Mouse (Mus musculus) skeletal muscle tissue, adult 2 months (tissue): ENCODE measurements at regions not wholly inside any gene's neighbourhood (a gene's known extent, or its start where the extent isn't known, plus 50 kb on each side); places are given as distances from the start of the nearest gene placed in this dataset.
"Not testable (repeated sequence)": the region's sequence is repeated elsewhere in the genome, so short reads cannot be mapped to it uniquely, and the experiment has no call there.

Experiments
- DNase-seq: peaks from one replicate; pipeline ENCODE4 v3.0.0-alpha.2; 2012; ENCODE audit warnings: low read depth, low spot score

- no peak for DNase-seq
These were observed 469.7 kb downstream of the Lmo7 start for GRCm38 (mm10) chr14:102199430-102199829.

DNA sequence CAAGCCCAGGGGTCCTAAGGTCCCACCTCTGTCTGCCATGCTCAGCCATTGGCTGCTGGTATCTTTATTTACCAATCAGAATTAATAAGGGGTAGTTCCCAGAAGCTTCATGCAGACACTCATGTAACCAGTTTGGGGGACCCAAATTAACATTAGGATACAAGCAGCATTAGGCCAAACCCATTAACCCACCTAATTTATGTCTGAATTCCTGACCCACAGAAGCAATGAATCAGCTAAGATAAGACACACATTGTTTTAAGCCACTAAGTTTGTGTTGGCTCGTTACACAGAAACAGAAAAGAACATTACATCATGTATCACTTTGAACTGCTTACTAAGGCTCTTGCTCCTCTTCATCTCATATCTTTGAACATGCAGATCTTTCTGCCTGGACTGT lies 461.0 kb downstream of the Lmo7 start:
- DNase-seq: no peak

GRCm38 (mm10) chr14:102181269-102181668 lies 451.5 kb downstream of the Lmo7 start:
- no peak for DNase-seq

- DNase-seq: no peak
These were observed 442.0 kb downstream of the Lmo7 start for GRCm38 (mm10) chr14:102171775-102172174.

- no peak for DNase-seq
These were observed 431.8 kb downstream of the Lmo7 start for GRCm38 (mm10) chr14:102161291-102162284.

- not testable (repeated sequence) for DNase-seq
These were observed 420.7 kb downstream of the Lmo7 start for GRCm38 (mm10) chr14:102150410-102150809.

DNA sequence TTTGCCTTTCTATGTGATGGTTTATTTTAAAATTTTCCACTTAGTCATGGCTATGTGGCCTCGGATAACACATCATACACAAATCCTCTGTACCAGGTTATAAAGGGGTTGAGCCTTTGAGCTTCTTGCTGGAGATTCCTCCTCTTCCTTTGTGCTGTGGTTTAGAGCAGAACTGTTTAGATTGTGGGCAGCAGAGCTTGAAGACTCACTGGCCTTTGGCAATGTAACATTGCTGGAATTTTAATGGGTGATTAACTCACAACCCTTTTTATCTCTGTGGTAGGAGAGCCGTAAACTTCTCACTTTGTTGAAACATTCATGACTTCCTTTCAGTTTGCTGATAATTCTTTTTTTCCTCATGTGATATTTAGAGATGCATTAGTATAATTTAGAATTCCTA lies 413.0 kb downstream of the Lmo7 start:
- DNase-seq: no peak

- no peak for DNase-seq
These were observed 409.2 kb downstream of the Lmo7 start for GRCm38 (mm10) chr14:102138936-102139335.

DNA sequence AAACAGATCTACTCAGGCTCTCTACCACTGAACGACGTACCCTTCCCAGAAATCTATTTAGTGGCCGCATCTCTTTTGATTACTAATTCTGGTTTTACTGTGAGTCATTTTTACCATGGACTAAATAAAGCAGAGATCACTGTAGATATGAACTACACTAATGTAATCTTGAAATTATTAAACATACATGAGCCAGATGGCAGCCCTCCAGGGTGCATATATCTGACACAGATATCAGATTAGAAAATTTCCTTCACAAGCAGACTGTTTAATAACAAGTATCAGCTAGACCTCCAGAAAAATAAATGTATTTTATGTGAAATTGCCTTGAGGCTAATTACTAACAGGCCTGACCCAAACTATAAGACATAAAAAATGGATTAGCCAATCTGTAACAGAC lies 388.4 kb downstream of the Lmo7 start:
- DNase-seq: no peak

GRCm38 (mm10) chr14:102106165-102106564 lies 376.4 kb downstream of the Lmo7 start:
- no peak for DNase-seq

DNA sequence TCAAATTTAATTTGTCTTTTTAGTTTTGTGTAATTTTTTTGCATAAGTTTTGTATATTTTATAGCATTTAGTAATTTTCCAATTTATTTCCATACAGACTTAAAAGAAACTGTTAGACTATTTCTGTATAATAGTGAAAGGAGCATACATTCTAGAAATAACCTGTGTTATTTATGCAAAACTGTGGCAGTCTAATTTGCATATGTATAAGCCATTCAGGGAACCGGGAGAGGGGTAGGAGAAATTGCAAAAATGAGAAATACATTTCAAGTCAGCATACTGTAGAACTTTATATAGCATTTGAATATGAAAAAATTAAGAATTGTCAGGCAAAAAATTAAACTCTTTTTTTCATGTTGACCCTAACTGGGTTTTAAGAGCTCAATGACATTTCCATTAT lies 364.3 kb downstream of the Lmo7 start:
- no peak for DNase-seq

- DNase-seq: no peak
These were observed 362.8 kb downstream of the Lmo7 start for GRCm38 (mm10) chr14:102092557-102092956.

DNA sequence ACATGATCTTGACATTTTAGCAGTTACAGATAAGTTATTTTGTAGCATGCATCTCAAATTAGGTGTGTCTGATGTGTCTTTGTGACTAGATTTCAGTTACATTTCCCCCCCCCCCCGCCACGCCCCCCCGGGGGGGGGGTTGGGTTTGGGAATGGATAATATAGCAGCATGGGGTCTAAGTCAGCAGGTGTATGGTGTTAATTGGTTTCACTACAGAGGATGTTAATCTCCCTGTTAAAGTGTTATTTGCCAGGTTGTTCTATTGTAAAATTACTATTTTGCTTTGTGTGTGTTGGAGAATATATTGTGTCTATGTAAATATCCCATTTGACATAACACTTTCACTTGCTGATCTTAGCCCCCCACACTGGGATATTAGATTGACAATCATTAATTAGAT lies 319.2 kb downstream of the Lmo7 start:
- DNase-seq: no peak

GRCm38 (mm10) chr14:102048485-102048884 lies 318.7 kb downstream of the Lmo7 start:
- no peak for DNase-seq

GRCm38 (mm10) chr14:102038145-102038544 lies 308.4 kb downstream of the Lmo7 start:
- no peak for DNase-seq

GRCm38 (mm10) chr14:102037487-102037886 lies 307.7 kb downstream of the Lmo7 start:
- no peak for DNase-seq

DNA sequence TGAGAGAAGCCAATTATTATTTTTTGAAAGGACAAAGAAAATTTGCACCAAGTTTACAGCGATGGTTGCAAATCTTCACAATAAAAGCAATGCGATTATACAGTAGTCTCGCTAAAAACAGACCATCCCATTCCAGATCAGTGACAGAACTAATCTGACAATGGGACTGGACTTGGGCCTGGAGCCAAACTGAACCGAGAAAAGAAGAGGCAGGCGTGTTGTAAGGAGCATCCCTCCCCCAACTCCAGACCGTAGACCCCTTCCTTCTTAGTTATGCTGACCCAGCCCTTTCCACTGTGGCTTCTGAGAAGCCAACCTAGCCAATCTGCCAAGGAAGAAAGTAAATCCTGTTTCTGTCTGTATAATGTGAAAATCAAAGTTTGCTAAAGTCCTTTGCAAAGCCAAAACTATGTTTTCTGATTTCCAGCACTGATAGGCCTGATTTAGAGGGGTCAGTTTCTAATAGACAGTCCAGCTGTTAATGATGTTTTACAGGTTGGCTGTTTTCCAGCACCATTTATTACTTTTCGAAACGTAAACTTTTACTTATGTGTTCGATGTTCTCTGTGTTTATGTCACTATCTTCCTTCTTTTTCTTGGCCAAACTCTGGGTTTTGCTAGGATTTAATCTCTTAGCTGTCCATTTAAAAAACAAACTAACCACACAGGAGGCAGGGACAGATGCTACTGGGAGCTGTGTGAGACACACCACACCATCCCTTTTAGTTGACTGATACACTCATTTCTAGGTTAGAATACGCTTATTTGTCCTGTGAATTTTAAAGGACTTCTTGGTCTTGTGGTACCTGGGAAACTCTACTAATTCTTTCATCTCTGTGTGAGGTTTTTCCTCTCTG lies 301.5 kb downstream of the Lmo7 start:
- DNase-seq: no peak

GRCm38 (mm10) chr14:102024646-102025045 lies 294.9 kb downstream of the Lmo7 start:
- no peak for DNase-seq

- peak; percentile 30 for DNase-seq
These were observed 290.4 kb downstream of the Lmo7 start for GRCm38 (mm10) chr14:102020161-102020605.

GRCm38 (mm10) chr14:102019320-102019719 lies 289.6 kb downstream of the Lmo7 start:
- no peak for DNase-seq

- no peak for DNase-seq
These were observed 286.8 kb downstream of the Lmo7 start for GRCm38 (mm10) chr14:102016572-102016971.

- peak; percentile 28 for DNase-seq
These were observed 285.3 kb downstream of the Lmo7 start for GRCm38 (mm10) chr14:102014976-102015603.
